Mouse (Mus musculus) erythroid progenitor cell, adult 5-6 weeks (primary cell): ENCODE measurements around the gene Selp. TPM values are rescaled to one million over a fixed set of nuclear protein-coding genes. Genes with fewer than 3 reads are reported as not detected.

Experiments used
- ATAC-seq: replicated peaks from 2 replicates; pipeline ENCODE4 v1.8.0; 2016; ENCODE audit warnings: moderate number of reproducible peaks, mild to moderate bottlenecking, moderate TSS enrichment, inconsistent platforms; ENCODE audit not compliant: poor library complexity, low FRiP score, severe bottlenecking
- total RNA-seq, 2 experiments: library from RNA; stranded (forward) in 1 of 2; stranded (reverse) in 1 of 2; fragments of 150-400 nt in 1 of 2; fragments of 186-747, 209-891 nt in 1 of 2; gene quantifications; 2 replicates each; pipeline versions ENCODE4 v1.2.3 to v1.2.4; 2015 to 2017; ENCODE audit warnings: low replicate concordance in 2 of 2

Selp gene
- total RNA-seq, 2 experiments from 2014 or later: not detected

- ATAC-seq: no peak
Measured at GRCm38 (mm10) chr1:164168818-164169217, 53.8 kb downstream of the Selp start.

- ATAC-seq: no peak
Measured at GRCm38 (mm10) chr1:164170434-164170833, 55.4 kb downstream of the Selp start.

- ATAC-seq: no peak
Measured at GRCm38 (mm10) chr1:164173145-164173544, 58.1 kb downstream of the Selp start.

- ATAC-seq: no peak
Measured at GRCm38 (mm10) chr1:164176856-164177255, 61.8 kb downstream of the Selp start.

GRCm38 (mm10) chr1:164178429-164178828 lies 63.4 kb downstream of the Selp start:
- no peak for ATAC-seq

GRCm38 (mm10) chr1:164184142-164184870 lies 69.2 kb downstream of the Selp start:
- peak; percentile 71 for ATAC-seq

- no peak for ATAC-seq
Measured at GRCm38 (mm10) chr1:164184871-164185223, 69.8 kb downstream of the Selp start.

GRCm38 (mm10) chr1:164185316-164185715 lies 70.3 kb downstream of the Selp start:
- ATAC-seq: no peak

- ATAC-seq: no peak
Measured at GRCm38 (mm10) chr1:164187002-164187560, 72.0 kb downstream of the Selp start.

- ATAC-seq: no peak
Measured at GRCm38 (mm10) chr1:164199551-164199950, 84.5 kb downstream of the Selp start.

Other genes starting within 250 kb of the Selp start
- gene Scyl3, start 186.2 kb upstream of the Selp start, total RNA-seq (2015; ENCODE audit: low replicate concordance): 12.2 and 29.9 TPM in 2 replicates
- 6.4 and 14.7 TPM in 2 replicates for gene Scyl3, start 186.2 kb upstream of the Selp start, total RNA-seq (2017; ENCODE audit: low replicate concordance)
- gene BC055324, start 120.5 kb upstream of the Selp start, total RNA-seq (2015; ENCODE audit: low replicate concordance): 26.4 and 37.5 TPM in 2 replicates
- 7.4 and 25.4 TPM in 2 replicates for gene BC055324, start 120.5 kb upstream of the Selp start, total RNA-seq (2017; ENCODE audit: low replicate concordance)
- 1.1 TPM in 1 of 2 replicates, not detected in the other for gene Mettl18, start 120.4 kb upstream of the Selp start, total RNA-seq (2015; ENCODE audit: low replicate concordance)
- 2.1 and 5.6 TPM in 2 replicates for gene Mettl18, start 120.4 kb upstream of the Selp start, total RNA-seq (2017; ENCODE audit: low replicate concordance)
- 0.84 TPM in 1 of 2 replicates, not detected in the other for gene Sele, start 67.0 kb upstream of the Selp start, total RNA-seq (2015; ENCODE audit: low replicate concordance)
- not detected in 2 replicates for gene Sele, start 67.0 kb upstream of the Selp start, total RNA-seq (2017; ENCODE audit: low replicate concordance)
- gene Sell, start 53.3 kb upstream of the Selp start, total RNA-seq (2015; ENCODE audit: low replicate concordance): 52.0 and 64.5 TPM in 2 replicates
- 15.9 and 30.2 TPM in 2 replicates for gene Sell, start 53.3 kb upstream of the Selp start, total RNA-seq (2017; ENCODE audit: low replicate concordance)
- 6.8 and 9.2 TPM in 2 replicates for gene F5, start 36.6 kb downstream of the Selp start, total RNA-seq (2015; ENCODE audit: low replicate concordance)
- 3.5 and 4.3 TPM in 2 replicates for gene F5, start 36.6 kb downstream of the Selp start, total RNA-seq (2017; ENCODE audit: low replicate concordance)
- gene Slc19a2, start 133.8 kb downstream of the Selp start, total RNA-seq (2015; ENCODE audit: low replicate concordance): 16.2 and 21.8 TPM in 2 replicates
- gene Slc19a2, start 133.8 kb downstream of the Selp start, total RNA-seq (2017; ENCODE audit: low replicate concordance): 1.6 and 5.4 TPM in 2 replicates
- gene Ccdc181, start 160.3 kb downstream of the Selp start, total RNA-seq (2015; ENCODE audit: low replicate concordance): 1.7 and 15.5 TPM in 2 replicates
- gene Ccdc181, start 160.3 kb downstream of the Selp start, total RNA-seq (2017; ENCODE audit: low replicate concordance): 8.4 and 9.0 TPM in 2 replicates
- 3.8 and 14.1 TPM in 2 replicates for gene Nme7, start 188.9 kb downstream of the Selp start, total RNA-seq (2015; ENCODE audit: low replicate concordance)
- 5.3 and 13.7 TPM in 2 replicates for gene Nme7, start 188.9 kb downstream of the Selp start, total RNA-seq (2017; ENCODE audit: low replicate concordance)
- gene Blzf1, start 192.2 kb downstream of the Selp start, total RNA-seq (2015; ENCODE audit: low replicate concordance): 5.4 and 11.3 TPM in 2 replicates
- 10.1 and 17.5 TPM in 2 replicates for gene Blzf1, start 192.2 kb downstream of the Selp start, total RNA-seq (2017; ENCODE audit: low replicate concordance)